Mouse (Mus musculus) myocyte (in vitro differentiated cells): ENCODE results near the gene Gm2022.
"Not testable (repeated sequence)": the region's sequence is repeated elsewhere in the genome, so short reads cannot be mapped to it uniquely, and the experiment has no call there.

Experiments
- POLR2A ChIP-seq: IDR thresholded peaks from one replicate; pipeline ENCODE4 v1.6.1; 2011; ENCODE audit warnings: low read depth, mild to moderate bottlenecking, control low read depth, moderate library complexity; ENCODE audit not compliant: insufficient read length
- TCF12 ChIP-seq: IDR thresholded peaks from one replicate; pipeline ENCODE4 v1.6.1; 2011; ENCODE audit warnings: mild to moderate bottlenecking, control low read depth; ENCODE audit not compliant: poor library complexity, insufficient read depth, severe bottlenecking

GRCm38 (mm10) chr12:87873772-87874171 is 21.4 kb upstream of the Gm2022 start, which contains the start of gene Gm2016:
- not testable (repeated sequence) for TF ChIP-seq TCF12, POLR2A
